Mouse (Mus musculus) midbrain, embryonic 12.5 days (tissue): ENCODE measurements around the gene Insc. TPM values are rescaled to one million over a fixed set of nuclear protein-coding genes. Genes with fewer than 3 reads are reported as not detected.

Experiments
- ATAC-seq: fragments of 200-750 bp; cut with Nextera tagmentation; 2 replicates; pipeline ENCODE4 v1.8.0; 2017; ENCODE audit warnings: low read depth, moderate TSS enrichment, moderate library complexity; ENCODE audit not compliant: low FRiP score
- H3K27ac ChIP-seq: fragments of 300-500 bp; sonication (generic); replicated peaks from 2 replicates; pipeline ENCODE4 v1.5.1; 2016; ENCODE audit warnings: mild to moderate bottlenecking
- H3K27me3 ChIP-seq: fragments of 300-500 bp; sonication (generic); 2 replicates; pipeline ENCODE4 v1.6.1; 2016; ENCODE audit warnings: mild to moderate bottlenecking
- H3K36me3 ChIP-seq: fragments of 300-500 bp; sonication (generic); 2 replicates; pipeline ENCODE4 v1.6.1; 2016
- H3K4me1 ChIP-seq: fragments of 300-500 bp; sonication (generic); 2 replicates; pipeline ENCODE4 v1.6.1; 2016
- H3K4me2 ChIP-seq: fragments of 300-500 bp; sonication (generic); replicated peaks from 2 replicates; pipeline ENCODE4 v1.6.1; 2016; ENCODE audit warnings: mild to moderate bottlenecking, moderate library complexity
- H3K4me3 ChIP-seq: fragments of 300-500 bp; sonication (generic); 2 replicates; pipeline ENCODE4 v1.5.1; 2016; ENCODE audit warnings: mild to moderate bottlenecking
- H3K9ac ChIP-seq: fragments of 300-500 bp; sonication (generic); replicated peaks from 2 replicates; pipeline ENCODE4 v1.6.1; 2016; ENCODE audit warnings: mild to moderate bottlenecking, moderate library complexity
- H3K9me3 ChIP-seq: fragments of 300-500 bp; sonication (generic); 2 replicates; pipeline ENCODE4 v1.6.1; 2016; ENCODE audit warnings: mild to moderate bottlenecking
- WGBS: fragments of 180-500 bp; shearing (Covaris S2); methylation state at CpG from one replicate; pipeline ENCODE4 v1.1.7; 2016; 5-methylcytosine and 5-hydroxymethylcytosine counted together
- polyA plus RNA-seq: library from polyadenylated mRNA; unstranded; fragments of >200 nt; fragmentation: Nextera tagmentation; extraction: Ambion mirVana; gene quantifications from 2 replicates; pipeline ENCODE4 v1.2.1, GENCODE M21; 2016

Insc gene
- polyA plus RNA-seq, 1 experiment from 2014 or later: 1.8 TPM

GRCm38 (mm10) chr7:114768516-114768915 is 25.0 kb downstream of the Insc start:
- H3K36me3 ChIP-seq: no peaks in the 10 kb centered on the region
- H3K27ac ChIP-seq: no peak overlapping the region
- no peaks in the 10 kb centered on the region for H3K4me1 ChIP-seq
- no peak overlapping the region for H3K4me2 ChIP-seq
- WGBS: 91% methylated on average over 5 of the region's 5 CpGs
- H3K27me3 ChIP-seq: no peaks in the 10 kb centered on the region
- H3K9me3 ChIP-seq: no peaks in the 10 kb centered on the region
- no peak overlapping the region for H3K9ac ChIP-seq
- H3K4me3 ChIP-seq: no peak overlapping the region
- no peak for ATAC-seq

- Histone ChIP-seq H3K27ac (no peak overlapping the region), H3K9me3 (no peaks in the 10 kb centered on the region), H3K4me1 (no peaks in the 10 kb centered on the region), H3K9ac (no peak overlapping the region), H3K4me2 (no peak overlapping the region), H3K4me3 (no peak overlapping the region), H3K27me3 (no peaks in the 10 kb centered on the region), H3K36me3 (no peaks in the 10 kb centered on the region)
- WGBS: 79% methylated on average over 4 of the region's 4 CpGs
- no peak for ATAC-seq
These were observed 25.5 kb downstream of the Insc start for GRCm38 (mm10) chr7:114769041-114769440.

GRCm38 (mm10) chr7:114770586-114770985 is 27.1 kb downstream of the Insc start:
- Histone ChIP-seq H3K4me3 (no peak overlapping the region), H3K36me3 (no peaks in the 10 kb centered on the region), H3K9me3 (no peaks in the 10 kb centered on the region), H3K4me2 (no peak overlapping the region), H3K27me3 (no peaks in the 10 kb centered on the region), H3K4me1 (no peaks in the 10 kb centered on the region), H3K9ac (no peak overlapping the region), H3K27ac (no peak overlapping the region)
- 99% methylated on average over 3 of the region's 3 CpGs for WGBS
- no peak for ATAC-seq

GRCm38 (mm10) chr7:114771801-114772200 is 28.3 kb downstream of the Insc start:
- H3K9me3 ChIP-seq: no peaks in the 10 kb centered on the region
- no peaks in the 10 kb centered on the region for H3K27me3 ChIP-seq
- no peak overlapping the region for H3K4me3 ChIP-seq
- no peaks in the 10 kb centered on the region for H3K4me1 ChIP-seq
- ATAC-seq: no peak
- H3K4me2 ChIP-seq: no peak overlapping the region
- 83% methylated on average over 7 of the region's 7 CpGs for WGBS
- H3K36me3 ChIP-seq: no peaks in the 10 kb centered on the region
- H3K27ac ChIP-seq: no peak overlapping the region
- no peak overlapping the region for H3K9ac ChIP-seq

GRCm38 (mm10) chr7:114773781-114774180 is 30.3 kb downstream of the Insc start:
- H3K4me1 ChIP-seq: no peaks in the 10 kb centered on the region

GRCm38 (mm10) chr7:114775856-114776255 is 32.4 kb downstream of the Insc start:
- Histone ChIP-seq H3K36me3 (no peaks in the 10 kb centered on the region), H3K9ac (no peak overlapping the region), H3K4me1 (no peaks in the 10 kb centered on the region), H3K9me3 (no peaks in the 10 kb centered on the region), H3K4me3 (no peak overlapping the region), H3K4me2 (no peak overlapping the region), H3K27ac (no peak overlapping the region), H3K27me3 (no peaks in the 10 kb centered on the region)
- no peak for ATAC-seq
- 74% methylated on average over 2 of the region's 2 CpGs for whole genome bisulfite sequencing

More at GRCm38 (mm10) chr7:114773781-114774180, 30.3 kb downstream of the Insc start:
- H3K27me3 ChIP-seq: no peaks in the 10 kb centered on the region
- no peak overlapping the region for H3K4me2 ChIP-seq
- H3K9ac ChIP-seq: no peak overlapping the region
- H3K36me3 ChIP-seq: no peaks in the 10 kb centered on the region
- H3K4me3 ChIP-seq: no peak overlapping the region
- 82% methylated on average over 4 of the region's 4 CpGs for WGBS
- ATAC-seq: no peak
- H3K27ac ChIP-seq: no peak overlapping the region
- H3K9me3 ChIP-seq: no peaks in the 10 kb centered on the region

GRCm38 (mm10) chr7:114778156-114778770 is 34.8 kb downstream of the Insc start:
- no peak for ATAC-seq
- 76% methylated on average over 7 of the region's 7 CpGs for WGBS
- Histone ChIP-seq H3K4me2 (no peak overlapping the region), H3K27ac (no peak overlapping the region), H3K9ac (no peak overlapping the region), H3K36me3 (no peaks in the 10 kb centered on the region), H3K4me1 (no peaks in the 10 kb centered on the region), H3K9me3 (no peaks in the 10 kb centered on the region), H3K27me3 (no peaks in the 10 kb centered on the region), H3K4me3 (no peak overlapping the region)

GRCm38 (mm10) chr7:114779056-114779660 is 35.7 kb downstream of the Insc start:
- no peak overlapping the region for H3K27ac ChIP-seq
- H3K9ac ChIP-seq: no peak overlapping the region
- H3K9me3 ChIP-seq: no peaks in the 10 kb centered on the region
- no peak overlapping the region for H3K4me3 ChIP-seq
- no peaks in the 10 kb centered on the region for H3K27me3 ChIP-seq
- no peak for ATAC-seq
- H3K4me2 ChIP-seq: no peak overlapping the region
- no peaks in the 10 kb centered on the region for H3K36me3 ChIP-seq
- no peaks in the 10 kb centered on the region for H3K4me1 ChIP-seq
- WGBS: 65% methylated on average over 8 of the region's 8 CpGs

- Histone ChIP-seq H3K4me1 (no peaks in the 10 kb centered on the region), H3K9ac (no peak overlapping the region), H3K36me3 (no peaks in the 10 kb centered on the region), H3K4me2 (no peak overlapping the region), H3K4me3 (no peak overlapping the region), H3K27ac (no peak overlapping the region), H3K9me3 (no peaks in the 10 kb centered on the region), H3K27me3 (no peaks in the 10 kb centered on the region)
- ATAC-seq: no peak
- WGBS: 74% methylated on average over 3 of the region's 3 CpGs
These were observed 39.8 kb downstream of the Insc start for GRCm38 (mm10) chr7:114783291-114783690.

GRCm38 (mm10) chr7:114791087-114791486 is 47.6 kb downstream of the Insc start:
- no peak overlapping the region for H3K27ac ChIP-seq
- 91% methylated on average over 10 of the region's 10 CpGs for WGBS
- no peaks in the 10 kb centered on the region for H3K9me3 ChIP-seq
- no peaks in the 10 kb centered on the region for H3K4me1 ChIP-seq
- H3K36me3 ChIP-seq: no peaks in the 10 kb centered on the region
- no peak overlapping the region for H3K4me2 ChIP-seq
- H3K27me3 ChIP-seq: no peaks in the 10 kb centered on the region
- no peak overlapping the region for H3K9ac ChIP-seq
- no peak for ATAC-seq
- H3K4me3 ChIP-seq: no peak overlapping the region

- Histone ChIP-seq H3K36me3 (no peaks in the 10 kb centered on the region), H3K9ac (no peak overlapping the region), H3K4me3 (no peak overlapping the region), H3K27ac (no peak overlapping the region), H3K27me3 (no peaks in the 10 kb centered on the region), H3K9me3 (no peaks in the 10 kb centered on the region), H3K4me2 (no peak overlapping the region), H3K4me1 (no peaks in the 10 kb centered on the region)
- ATAC-seq: no peak
- 88% methylated on average over 6 of the region's 6 CpGs for WGBS
These were observed 48.5 kb downstream of the Insc start for GRCm38 (mm10) chr7:114792026-114792425.

- Histone ChIP-seq H3K36me3 (no peaks in the 10 kb centered on the region), H3K9ac (no peak overlapping the region), H3K4me1 (no peaks in the 10 kb centered on the region), H3K27ac (no peak overlapping the region), H3K4me2 (no peak overlapping the region), H3K9me3 (no peaks in the 10 kb centered on the region), H3K4me3 (no peak overlapping the region), H3K27me3 (no peaks in the 10 kb centered on the region)
- WGBS: 88% methylated on average over 2 of the region's 2 CpGs
- no peak for ATAC-seq
These were observed 50.9 kb downstream of the Insc start for GRCm38 (mm10) chr7:114794400-114794799.

GRCm38 (mm10) chr7:114802576-114802975 is 59.1 kb downstream of the Insc start:
- H3K9me3 ChIP-seq: no peaks in the 10 kb centered on the region
- no peaks in the 10 kb centered on the region for H3K4me1 ChIP-seq
- WGBS: 77% methylated on average over 8 of the region's 8 CpGs

More at GRCm38 (mm10) chr7:114802576-114802975, 59.1 kb downstream of the Insc start:
- no peak overlapping the region for H3K9ac ChIP-seq
- no peak overlapping the region for H3K27ac ChIP-seq
- H3K4me2 ChIP-seq: no peak overlapping the region
- H3K27me3 ChIP-seq: no peaks in the 10 kb centered on the region
- no peak overlapping the region for H3K4me3 ChIP-seq
- no peaks in the 10 kb centered on the region for H3K36me3 ChIP-seq
- no peak for ATAC-seq
